Mouse (Mus musculus): ENCODE results near the gene B3galt1.

Gene B3galt1

GRCm38 (mm10) chr2:67565480-67566331, at the start of gene B3galt1:
Gene B3galt1 (plus strand): TSS chr2:67565871.
- peak; percentile 16 to 63 for DNase-seq (ENCODE audit: low spot score in 2 of 2)

- no peak for DNase-seq (ENCODE audit: low spot score in 2 of 2)
These were observed 49.3 kb upstream of the B3galt1 start for GRCm38 (mm10) chr2:67516405-67516804.

GRCm38 (mm10) chr2:67535347-67535746, 30.3 kb upstream of the B3galt1 start:
- DNase-seq (ENCODE audit: low spot score in 2 of 2) = no peak

GRCm38 (mm10) chr2:67539426-67539825, 26.2 kb upstream of the B3galt1 start:
- DNase-seq (ENCODE audit: low spot score in 2 of 2) = no peak

GRCm38 (mm10) chr2:67541957-67542696, 23.5 kb upstream of the B3galt1 start:
- DNase-seq (ENCODE audit: low spot score in 2 of 2) = no peak

GRCm38 (mm10) chr2:67544426-67544825, 21.2 kb upstream of the B3galt1 start:
- DNase-seq (ENCODE audit: low spot score in 2 of 2) = no peak

- DNase-seq (ENCODE audit: low spot score in 2 of 2) = peak in 1 of 2 experiments; percentile 11
These were observed 706 bp upstream of the B3galt1 start for GRCm38 (mm10) chr2:67564851-67565479.

- DNase-seq (ENCODE audit: low spot score in 2 of 2) = no peak
These were observed 895 bp downstream of the B3galt1 start for GRCm38 (mm10) chr2:67566566-67566965.

- DNase-seq (ENCODE audit: low spot score in 2 of 2) = no peak
These were observed 1.5 kb downstream of the B3galt1 start for GRCm38 (mm10) chr2:67567141-67567680.

- DNase-seq (ENCODE audit: low spot score in 2 of 2) = no peak
These were observed 11.0 kb downstream of the B3galt1 start for GRCm38 (mm10) chr2:67576634-67577033.

GRCm38 (mm10) chr2:67583091-67583490, 17.4 kb downstream of the B3galt1 start:
- DNase-seq (ENCODE audit: low spot score in 2 of 2) = no peak

GRCm38 (mm10) chr2:67590408-67590807, 24.7 kb downstream of the B3galt1 start:
- DNase-seq (ENCODE audit: low spot score in 2 of 2) = no peak

- no peak for DNase-seq (ENCODE audit: low spot score in 2 of 2)
These were observed 26.4 kb downstream of the B3galt1 start for GRCm38 (mm10) chr2:67591831-67592629.

GRCm38 (mm10) chr2:67622902-67623301, 57.2 kb downstream of the B3galt1 start:
- no peak for DNase-seq (ENCODE audit: low spot score in 2 of 2)

- DNase-seq (ENCODE audit: low spot score in 2 of 2) = no peak
These were observed 62.0 kb downstream of the B3galt1 start for GRCm38 (mm10) chr2:67627667-67628066.

GRCm38 (mm10) chr2:67628289-67628688, 62.6 kb downstream of the B3galt1 start:
- no peak for DNase-seq (ENCODE audit: low spot score in 2 of 2)

- DNase-seq (ENCODE audit: low spot score in 2 of 2) = no peak
These were observed 89.2 kb downstream of the B3galt1 start for GRCm38 (mm10) chr2:67654847-67655246.

- DNase-seq (ENCODE audit: low spot score in 2 of 2) = no peak
These were observed 91.7 kb downstream of the B3galt1 start for GRCm38 (mm10) chr2:67657372-67657771.

GRCm38 (mm10) chr2:67658091-67658490, 92.4 kb downstream of the B3galt1 start:
- no peak for DNase-seq (ENCODE audit: low spot score in 2 of 2)

GRCm38 (mm10) chr2:67671721-67672120, 106.0 kb downstream of the B3galt1 start:
- DNase-seq (ENCODE audit: low spot score in 2 of 2) = no peak

- no peak for DNase-seq (ENCODE audit: low spot score in 2 of 2)
These were observed 112.0 kb downstream of the B3galt1 start for GRCm38 (mm10) chr2:67677697-67678096.
